Mouse (Mus musculus) adrenal gland, adult 10 weeks (tissue): ENCODE data around the gene Fhdc1. TPM values are rescaled to one million over a fixed set of nuclear protein-coding genes. Genes with fewer than 3 reads are reported as not detected.

Experiments used
- polyA plus RNA-seq: library from polyadenylated mRNA; stranded (reverse); fragments of 350-450 nt; fragmentation: Illumina TruSeq; extraction: RNeasy Lipid Tissue Mini Kit (QIAGEN cat#74804); gene quantifications from one replicate; pipeline ENCODE4 v1.2.3, GENCODE M21; 2014; ENCODE audit warnings: low read depth, low replicate concordance

Gene Fhdc1
- polyA plus RNA-seq: 1.5 TPM

DNA sequence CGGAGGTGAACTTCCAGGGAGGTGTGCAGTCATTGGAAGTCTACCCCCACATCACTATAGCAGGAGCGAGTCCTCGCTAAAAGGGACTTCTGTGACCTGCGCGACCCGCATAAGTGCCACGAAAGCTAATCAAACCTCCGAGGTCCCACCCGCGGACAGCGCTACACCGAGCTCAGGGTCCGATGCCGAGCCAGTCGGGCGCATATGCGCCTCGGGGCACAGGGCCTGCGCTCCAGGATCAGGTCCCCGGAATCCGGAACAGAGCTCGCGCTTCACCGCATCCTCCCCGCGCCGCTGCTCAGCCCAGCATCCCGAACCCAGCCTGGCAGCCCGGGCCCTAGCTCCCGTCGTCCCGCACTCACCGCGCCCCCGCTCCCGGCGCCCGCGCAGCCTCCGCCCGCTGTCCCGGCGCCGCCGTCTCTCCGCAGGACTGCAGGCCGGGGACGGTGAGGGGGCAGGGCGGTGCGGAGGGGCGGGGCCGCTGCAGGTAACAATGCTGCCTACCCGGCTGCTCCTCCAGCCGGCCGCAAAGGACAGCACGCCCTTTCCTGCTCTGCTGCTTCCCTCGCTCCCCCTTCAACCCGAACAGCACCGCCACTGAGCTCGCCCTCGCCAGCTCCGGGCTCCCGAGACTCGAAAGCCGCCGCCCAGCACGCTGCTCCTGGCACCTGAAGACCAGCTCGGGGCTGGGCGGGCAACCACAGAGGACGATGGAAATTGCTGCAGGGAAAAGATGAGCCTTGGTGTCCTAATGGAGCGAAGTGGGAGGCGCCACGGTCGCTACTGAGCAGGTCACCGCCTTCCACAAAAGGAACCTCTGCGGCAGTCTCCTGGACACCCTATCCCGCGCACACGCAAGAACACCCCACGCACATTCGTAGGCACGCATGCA lies at the start of gene Fhdc1:
Gene Fhdc1 (minus strand): TSS at position 424 of the 892 bp plus-strand sequence.

Other genes starting within 250 kb of the Fhdc1 start
- gene Trim2, start 173.6 kb downstream of the Fhdc1 start, polyA plus RNA-seq: 92.7 TPM
- gene Arfip1, start 102.2 kb upstream of the Fhdc1 start, polyA plus RNA-seq: 170 TPM
- gene Tigd4, start 113.1 kb upstream of the Fhdc1 start, polyA plus RNA-seq: not detected
- 6.4 TPM for gene Tmem154, start 185.8 kb upstream of the Fhdc1 start, polyA plus RNA-seq